Mouse (Mus musculus) erythroblast, embryonic 14.5 days (primary cell): ENCODE results near the gene 0610012G03Rik. TPM values are rescaled to one million over a fixed set of nuclear protein-coding genes. Genes with fewer than 3 reads are reported as not detected.

Experiments used
- H3K27me3 ChIP-seq: 2 replicates; pipeline ENCODE4 v1.6.1; 2012; ENCODE audit warnings: inconsistent platforms; ENCODE audit not compliant: control insufficient read depth
- H3K36me3 ChIP-seq: 2 replicates; pipeline ENCODE4 v1.6.1; 2012; ENCODE audit warnings: mild to moderate bottlenecking, inconsistent platforms; ENCODE audit not compliant: control insufficient read depth
- H3K4me1 ChIP-seq: 2 replicates; pipeline ENCODE4 v1.6.1; 2012; ENCODE audit warnings: inconsistent platforms; ENCODE audit not compliant: control insufficient read depth
- H3K4me3 ChIP-seq: replicated peaks from 2 replicates; pipeline ENCODE3; 2012; ENCODE audit warnings: moderate library complexity, mild to moderate bottlenecking, inconsistent platforms
- H3K9me3 ChIP-seq: 2 replicates; pipeline ENCODE4 v1.6.1; 2012; ENCODE audit warnings: low read length, inconsistent platforms, mixed read lengths; ENCODE audit not compliant: control insufficient read depth
- GATA1 ChIP-seq: IDR thresholded peaks from 2 replicates; pipeline ENCODE4 v1.6.1; 2012; ENCODE audit warnings: low read length, inconsistent platforms, mixed read lengths
- TAL1 ChIP-seq: IDR thresholded peaks from 3 replicates; pipeline ENCODE4 v1.6.1; 2012; ENCODE audit warnings: low read length, inconsistent platforms, mixed read lengths
- polyA plus RNA-seq: library from polyadenylated mRNA; stranded (reverse); fragments of >175 nt; gene quantifications from 2 replicates; pipeline ENCODE4 v1.2.3, GENCODE M21; 2012

0610012G03Rik gene
- polyA plus RNA-seq, 1 experiment, result 5.9 TPM

- TF ChIP-seq TAL1, result no peak
- no peak for TF ChIP-seq GATA1
Measured at GRCm38 (mm10) chr16:31918248-31918724, 30.0 kb downstream of the 0610012G03Rik start.

GRCm38 (mm10) chr16:31917776-31918175 lies 30.5 kb downstream of the 0610012G03Rik start:
- no peak overlapping the region for H3K4me3 ChIP-seq
- no peak for TF ChIP-seq TAL1
- no peak for TF ChIP-seq GATA1
- no peaks in the 10 kb centered on the region; the same call in 1 of the 2 replicates for H3K27me3 ChIP-seq
- no peaks in the 10 kb centered on the region for H3K9me3 ChIP-seq
- H3K36me3 ChIP-seq, result no peaks in the 10 kb centered on the region
- no peaks in the 10 kb centered on the region; the same call in 1 of the 2 replicates for H3K4me1 ChIP-seq

More at GRCm38 (mm10) chr16:31918248-31918724, 30.0 kb downstream of the 0610012G03Rik start:
- Histone ChIP-seq H3K27me3 (no peaks in the 10 kb centered on the region; the same call in 1 of the 2 replicates), H3K4me1 (no peaks in the 10 kb centered on the region; the same call in 1 of the 2 replicates), H3K36me3 (no peaks in the 10 kb centered on the region), H3K9me3 (no peaks in the 10 kb centered on the region), H3K4me3 (no peak overlapping the region)

- H3K27me3 ChIP-seq, result peaks cover 15% of the 10 kb centered on the region
- peaks cover 12% of the 10 kb centered on the region for H3K4me1 ChIP-seq
- H3K36me3 ChIP-seq, result no peaks in the 10 kb centered on the region
- TF ChIP-seq GATA1 (no peak), TAL1 (no peak)
- no peaks in the 10 kb centered on the region for H3K9me3 ChIP-seq
- no peak overlapping the region for H3K4me3 ChIP-seq
Measured at GRCm38 (mm10) chr16:31910281-31910847, 37.9 kb downstream of the 0610012G03Rik start.

GRCm38 (mm10) chr16:31908959-31909358 lies 39.3 kb downstream of the 0610012G03Rik start:
- H3K4me1 ChIP-seq, result peaks cover 12% of the 10 kb centered on the region
- no peaks in the 10 kb centered on the region for H3K9me3 ChIP-seq
- no peaks in the 10 kb centered on the region for H3K36me3 ChIP-seq
- TF ChIP-seq GATA1, result no peak
- TF ChIP-seq TAL1, result no peak
- H3K4me3 ChIP-seq, result no peak overlapping the region
- peaks cover 15% of the 10 kb centered on the region for H3K27me3 ChIP-seq

GRCm38 (mm10) chr16:31906896-31907295 lies 41.4 kb downstream of the 0610012G03Rik start:
- H3K4me1 ChIP-seq, result peaks cover 12% of the 10 kb centered on the region
- no peaks in the 10 kb centered on the region for H3K36me3 ChIP-seq
- no peak for TF ChIP-seq GATA1
- TF ChIP-seq TAL1, result no peak
- no peak overlapping the region for H3K4me3 ChIP-seq
- no peaks in the 10 kb centered on the region for H3K9me3 ChIP-seq
- H3K27me3 ChIP-seq, result peaks cover 15% of the 10 kb centered on the region

GRCm38 (mm10) chr16:31905891-31906825 lies 42.1 kb downstream of the 0610012G03Rik start:
- peaks cover 12% of the 10 kb centered on the region for H3K4me1 ChIP-seq
- peaks cover 15% of the 10 kb centered on the region for H3K27me3 ChIP-seq
- no peak overlapping the region for H3K4me3 ChIP-seq

GRCm38 (mm10) chr16:31905331-31905730 lies 43.0 kb downstream of the 0610012G03Rik start:
- H3K4me1 ChIP-seq, result peaks cover 11% of the 10 kb centered on the region
- no peaks in the 10 kb centered on the region for H3K9me3 ChIP-seq
- H3K4me3 ChIP-seq, result no peak overlapping the region
- H3K36me3 ChIP-seq, result no peaks in the 10 kb centered on the region
- TF ChIP-seq GATA1 (no peak), TAL1 (no peak)
- peaks cover 12% of the 10 kb centered on the region for H3K27me3 ChIP-seq

More at GRCm38 (mm10) chr16:31905891-31906825, 42.1 kb downstream of the 0610012G03Rik start:
- no peaks in the 10 kb centered on the region for H3K36me3 ChIP-seq
- H3K9me3 ChIP-seq, result no peaks in the 10 kb centered on the region
- no peak for TF ChIP-seq GATA1
- no peak for TF ChIP-seq TAL1

- Histone ChIP-seq H3K27me3 (no peaks in the 10 kb centered on the region), H3K36me3 (no peaks in the 10 kb centered on the region), H3K4me1 (peaks cover 10% of the 10 kb centered on the region), H3K4me3 (no peak overlapping the region), H3K9me3 (peaks cover 2% of the 10 kb centered on the region)
- TF ChIP-seq TAL1 (no peak), GATA1 (no peak)
Measured at GRCm38 (mm10) chr16:31903239-31903638, 45.1 kb downstream of the 0610012G03Rik start.

- TF ChIP-seq GATA1, result no peak
- no peak for TF ChIP-seq TAL1
- H3K4me1 ChIP-seq, result peaks cover 14% of the 10 kb centered on the region
- H3K36me3 ChIP-seq, result no peaks in the 10 kb centered on the region
- H3K9me3 ChIP-seq, result peaks cover 2% of the 10 kb centered on the region
- H3K27me3 ChIP-seq, result no peaks in the 10 kb centered on the region; the same call in 1 of the 2 replicates
- no peak overlapping the region for H3K4me3 ChIP-seq
Measured at GRCm38 (mm10) chr16:31901886-31902285, 46.4 kb downstream of the 0610012G03Rik start.
